Mouse (Mus musculus): ENCODE results near the gene Klhl25. TPM values are rescaled to one million over a fixed set of nuclear protein-coding genes. Genes with fewer than 3 reads are reported as not detected.
"Not testable (repeated sequence)": the region's sequence is repeated elsewhere in the genome, so short reads cannot be mapped to it uniquely, and the experiment has no call there.

Gene Klhl25
- polyA plus RNA-seq, 1 experiment from 2014 or later: 23.4 TPM

- Histone ChIP-seq H3K4me3 (replicated peaks; ENCODE audit: low read depth, low read length) (no peak overlapping the region), H3K4me1 (ENCODE audit: control insufficient read depth, insufficient read depth, low read length) (peaks cover 60% of the 10 kb centered on the region), H3K36me3 (ENCODE audit: control insufficient read depth, insufficient read depth, low read length) (no peaks in the 10 kb centered on the region), H3K9ac (replicated peaks; ENCODE audit: low read length) (no peak overlapping the region), H3K4me2 (ENCODE audit: low read length) (0 out of 2 replicates have a peak overlapping the region, but pooled peaks have one; percentile 2), H3K9me3 (ENCODE audit: control insufficient read depth, low read length) (no peaks in the 10 kb centered on the region), H3K27me3 (ENCODE audit: control insufficient read depth, insufficient read depth, low read length) (no peaks in the 10 kb centered on the region), H3K27ac (replicated peaks; ENCODE audit: low read depth, low read length) (no peak overlapping the region)
- 82% methylated on average over 10 of the region's 10 CpGs for WGBS
- ATAC-seq (ENCODE audit: low FRiP score, low TSS enrichment): no peak
- DNase-seq: no peak
Measured at GRCm38 (mm10) chr7:75851290-75851689, 3.2 kb downstream of the Klhl25 start.

- WGBS: 32% methylated on average over 4 of the region's 4 CpGs
- Histone ChIP-seq H3K27ac (replicated peaks; ENCODE audit: low read depth, low read length) (peak overlapping the region; percentile 64; the same call in 1 of the 2 replicates), H3K27me3 (ENCODE audit: control insufficient read depth, insufficient read depth, low read length) (no peaks in the 10 kb centered on the region), H3K36me3 (ENCODE audit: control insufficient read depth, insufficient read depth, low read length) (no peaks in the 10 kb centered on the region), H3K9me3 (ENCODE audit: control insufficient read depth, low read length) (no peaks in the 10 kb centered on the region), H3K4me1 (ENCODE audit: control insufficient read depth, insufficient read depth, low read length) (peaks cover 59% of the 10 kb centered on the region), H3K4me2 (ENCODE audit: low read length) (peak overlapping the region; percentile 19), H3K4me3 (replicated peaks; ENCODE audit: low read depth, low read length) (no peak overlapping the region), H3K9ac (replicated peaks; ENCODE audit: low read length) (no peak overlapping the region)
- DNase-seq (peak; percentile 79), ATAC-seq (ENCODE audit: low FRiP score, low TSS enrichment) (no peak)
Measured at GRCm38 (mm10) chr7:75852363-75852762, 4.3 kb downstream of the Klhl25 start.

DNA sequence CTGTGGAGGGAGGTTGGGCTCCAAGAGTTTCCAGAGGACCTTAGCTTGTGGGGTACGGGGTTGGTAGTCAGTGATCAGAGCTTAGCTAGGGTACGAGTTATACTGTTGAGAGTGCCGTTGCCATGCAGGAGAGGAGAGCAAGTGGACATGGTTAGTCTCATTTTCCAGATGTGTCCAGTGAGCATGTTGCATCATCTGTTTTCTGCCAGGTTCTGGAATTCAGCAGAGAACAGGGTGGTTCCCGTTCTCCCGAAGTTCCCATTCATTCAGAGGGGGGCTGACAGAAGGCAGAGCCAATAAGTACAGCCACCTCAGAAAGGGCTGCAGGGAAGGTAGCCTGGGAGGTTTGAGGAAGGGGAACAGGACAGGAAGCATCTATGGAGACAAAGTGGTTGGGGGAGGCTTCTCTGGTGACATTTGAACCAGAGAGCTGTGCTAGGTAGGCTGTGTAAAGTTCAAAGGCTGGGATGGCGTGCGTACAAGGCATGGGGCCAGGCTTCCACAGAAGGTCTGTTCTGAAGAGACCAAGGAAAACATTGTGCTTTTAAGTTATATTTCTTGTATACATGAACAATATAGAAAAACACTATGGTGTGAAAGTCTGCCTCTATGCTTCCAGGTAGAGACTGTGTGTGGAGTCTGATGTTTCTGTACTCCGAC lies 5.2 kb downstream of the Klhl25 start:
- Histone ChIP-seq H3K9ac (replicated peaks; ENCODE audit: low read length) (no peak overlapping the region), H3K27me3 (ENCODE audit: control insufficient read depth, insufficient read depth, low read length) (no peaks in the 10 kb centered on the region), H3K27ac (replicated peaks; ENCODE audit: low read depth, low read length) (peak overlapping the region; percentile 63), H3K4me3 (replicated peaks; ENCODE audit: low read depth, low read length) (no peak overlapping the region), H3K4me1 (ENCODE audit: control insufficient read depth, insufficient read depth, low read length) (peaks cover 56% of the 10 kb centered on the region), H3K36me3 (ENCODE audit: control insufficient read depth, insufficient read depth, low read length) (no peaks in the 10 kb centered on the region), H3K9me3 (ENCODE audit: control insufficient read depth, low read length) (no peaks in the 10 kb centered on the region), H3K4me2 (ENCODE audit: low read length) (no peak overlapping the region)
- WGBS: 68% methylated on average over 8 of the region's 8 CpGs
- no peak for ATAC-seq (ENCODE audit: low FRiP score, low TSS enrichment)
- no peak for DNase-seq

DNA sequence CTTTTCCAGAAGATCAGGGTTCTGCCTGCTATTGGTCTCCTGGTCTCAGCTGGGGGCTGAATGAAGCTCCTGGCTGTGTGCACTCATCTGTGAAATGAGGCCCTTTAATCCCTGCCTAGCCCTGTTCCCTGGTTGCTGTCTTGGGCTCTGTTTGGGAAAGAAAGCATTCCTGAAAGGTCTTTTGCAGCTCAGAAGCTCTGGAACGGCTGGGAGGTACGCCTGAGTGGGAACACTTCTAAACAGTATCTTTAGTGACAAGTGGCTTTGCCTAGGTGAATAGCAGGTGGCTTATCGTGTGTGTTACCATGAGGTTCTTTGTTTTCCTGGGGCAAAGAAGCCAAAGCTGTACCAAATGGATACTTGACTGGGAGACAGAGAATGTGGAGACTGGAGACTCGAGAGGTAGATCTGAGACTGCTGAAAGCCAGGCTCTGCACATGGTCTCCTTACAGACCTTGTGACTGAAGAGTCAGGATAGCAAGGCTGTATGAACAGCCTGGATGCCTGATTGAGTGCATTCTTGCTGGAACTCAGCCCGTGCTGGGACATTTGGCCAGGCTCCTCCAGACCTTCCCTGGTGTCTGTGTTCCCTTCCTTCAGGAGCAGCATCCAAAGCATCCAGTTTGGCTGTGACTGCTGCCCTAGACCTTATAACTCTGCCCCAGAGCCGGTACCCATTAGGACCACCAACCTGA lies 6.3 kb downstream of the Klhl25 start:
- no peak overlapping the region for H3K4me3 ChIP-seq (replicated peaks; ENCODE audit: low read depth, low read length)
- H3K27ac ChIP-seq (replicated peaks; ENCODE audit: low read depth, low read length): peak overlapping the region; percentile 74
- H3K36me3 ChIP-seq (ENCODE audit: control insufficient read depth, insufficient read depth, low read length): no peaks in the 10 kb centered on the region
- no peak overlapping the region; the same call in 1 of the 2 replicates for H3K9ac ChIP-seq (replicated peaks; ENCODE audit: low read length)
- H3K27me3 ChIP-seq (ENCODE audit: control insufficient read depth, insufficient read depth, low read length): no peaks in the 10 kb centered on the region
- peaks cover 49% of the 10 kb centered on the region for H3K4me1 ChIP-seq (ENCODE audit: control insufficient read depth, insufficient read depth, low read length)
- ATAC-seq (ENCODE audit: low FRiP score, low TSS enrichment) (no peak), DNase-seq (peak; percentile 69)
- H3K9me3 ChIP-seq (ENCODE audit: control insufficient read depth, low read length): no peaks in the 10 kb centered on the region
- H3K4me2 ChIP-seq (ENCODE audit: low read length): peak overlapping the region; percentile 14; the same call in 1 of the 2 replicates
- WGBS: 12% methylated on average over 6 of the region's 6 CpGs

- peaks cover 45% of the 10 kb centered on the region for H3K4me1 ChIP-seq (ENCODE audit: control insufficient read depth, insufficient read depth, low read length)
- ATAC-seq (ENCODE audit: low FRiP score, low TSS enrichment) (no peak), DNase-seq (no peak)
- H3K4me2 ChIP-seq (ENCODE audit: low read length): peak overlapping the region; percentile 14
- WGBS: 71% methylated on average over 6 of the region's 6 CpGs
- H3K27me3 ChIP-seq (ENCODE audit: control insufficient read depth, insufficient read depth, low read length): no peaks in the 10 kb centered on the region
- H3K27ac ChIP-seq (replicated peaks; ENCODE audit: low read depth, low read length): peak overlapping the region; percentile 74
- H3K36me3 ChIP-seq (ENCODE audit: control insufficient read depth, insufficient read depth, low read length): no peaks in the 10 kb centered on the region
- no peak overlapping the region for H3K9ac ChIP-seq (replicated peaks; ENCODE audit: low read length)
- H3K4me3 ChIP-seq (replicated peaks; ENCODE audit: low read depth, low read length): no peak overlapping the region
- H3K9me3 ChIP-seq (ENCODE audit: control insufficient read depth, low read length): no peaks in the 10 kb centered on the region
Measured at GRCm38 (mm10) chr7:75855028-75855427, 6.9 kb downstream of the Klhl25 start.

- DNase-seq: no peak
- H3K4me3 ChIP-seq (replicated peaks; ENCODE audit: low read depth, low read length): no peak overlapping the region
- H3K36me3 ChIP-seq (ENCODE audit: control insufficient read depth, insufficient read depth, low read length): no peaks in the 10 kb centered on the region
- H3K4me2 ChIP-seq (ENCODE audit: low read length): no peak overlapping the region
- no peaks in the 10 kb centered on the region for H3K27me3 ChIP-seq (ENCODE audit: control insufficient read depth, insufficient read depth, low read length)
- H3K9me3 ChIP-seq (ENCODE audit: control insufficient read depth, low read length): no peaks in the 10 kb centered on the region
- ATAC-seq (ENCODE audit: low FRiP score, low TSS enrichment): no peak
- H3K27ac ChIP-seq (replicated peaks; ENCODE audit: low read depth, low read length): no peak overlapping the region
- H3K9ac ChIP-seq (replicated peaks; ENCODE audit: low read length): no peak overlapping the region
- peaks cover 43% of the 10 kb centered on the region for H3K4me1 ChIP-seq (ENCODE audit: control insufficient read depth, insufficient read depth, low read length)
- WGBS: 86% methylated on average over 11 of the region's 11 CpGs
Measured at GRCm38 (mm10) chr7:75856259-75856658, 8.1 kb downstream of the Klhl25 start.

DNA sequence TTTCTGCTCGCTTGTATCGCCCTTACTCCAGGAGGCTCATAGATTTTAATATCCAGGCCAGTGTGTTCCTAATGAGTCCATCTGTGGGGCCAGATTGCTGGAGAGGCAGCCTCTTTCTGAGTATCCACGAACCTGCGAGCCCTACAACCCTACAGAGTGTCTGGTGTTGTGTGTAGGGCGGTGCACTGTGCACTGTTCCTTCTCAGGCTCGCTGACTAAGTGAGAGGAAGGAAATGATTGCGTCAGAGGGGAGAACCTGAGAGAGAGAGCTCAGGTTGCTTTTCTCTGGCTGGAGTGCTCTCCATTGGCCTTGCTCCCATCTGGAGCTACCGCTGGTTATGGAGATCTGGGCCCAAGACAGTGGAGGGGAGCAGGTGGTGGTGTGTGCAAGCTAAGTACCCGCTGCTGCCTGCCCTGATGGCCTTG lies 11.7 kb downstream of the Klhl25 start:
- Histone ChIP-seq H3K4me2 (ENCODE audit: low read length) (no peak overlapping the region), H3K9me3 (ENCODE audit: control insufficient read depth, low read length) (no peaks in the 10 kb centered on the region), H3K36me3 (ENCODE audit: control insufficient read depth, insufficient read depth, low read length) (peaks cover 6% of the 10 kb centered on the region), H3K9ac (replicated peaks; ENCODE audit: low read length) (no peak overlapping the region), H3K27me3 (ENCODE audit: control insufficient read depth, insufficient read depth, low read length) (no peaks in the 10 kb centered on the region), H3K4me1 (ENCODE audit: control insufficient read depth, insufficient read depth, low read length) (peaks cover 10% of the 10 kb centered on the region), H3K27ac (replicated peaks; ENCODE audit: low read depth, low read length) (0 out of 2 replicates have a peak overlapping the region, but pooled peaks have one; percentile 32), H3K4me3 (replicated peaks; ENCODE audit: low read depth, low read length) (no peak overlapping the region)
- 77% methylated on average over 9 of the region's 9 CpGs for WGBS
- DNase-seq (no peak), ATAC-seq (ENCODE audit: low FRiP score, low TSS enrichment) (no peak)

GRCm38 (mm10) chr7:75861638-75862426 lies 13.7 kb downstream of the Klhl25 start:
- not testable (repeated sequence) for H3K4me2 ChIP-seq (ENCODE audit: low read length); H3K4me3 ChIP-seq (replicated peaks; ENCODE audit: low read depth, low read length); H3K27me3 ChIP-seq (ENCODE audit: control insufficient read depth, insufficient read depth, low read length); H3K27ac ChIP-seq (replicated peaks; ENCODE audit: low read depth, low read length); ATAC-seq (ENCODE audit: low FRiP score, low TSS enrichment); H3K9me3 ChIP-seq (ENCODE audit: control insufficient read depth, low read length); H3K4me1 ChIP-seq (ENCODE audit: control insufficient read depth, insufficient read depth, low read length); DNase-seq; H3K9ac ChIP-seq (replicated peaks; ENCODE audit: low read length)
- 96% methylated on average over 7 of the region's 7 CpGs for WGBS
- H3K36me3 ChIP-seq (ENCODE audit: control insufficient read depth, insufficient read depth, low read length): peaks cover 27% of the 10 kb centered on the region
